Mouse (Mus musculus): ENCODE results near the gene Caly.

The Caly gene

GRCm38 (mm10) chr7:140037171-140037555, 45.2 kb downstream of the Caly start:
- peak; percentile 9 for DNase-seq (ENCODE audit: low read depth, low spot score)

GRCm38 (mm10) chr7:140036281-140037170, 45.8 kb downstream of the Caly start, which contains the start of the genes Zfp511 and Tubgcp2:
TSS of gene Zfp511 (plus strand) at chr7:140036391.
TSS of gene Tubgcp2 (minus strand) at chr7:140036669.
- DNase-seq (ENCODE audit: low read depth, low spot score), result peak; percentile 98

DNA sequence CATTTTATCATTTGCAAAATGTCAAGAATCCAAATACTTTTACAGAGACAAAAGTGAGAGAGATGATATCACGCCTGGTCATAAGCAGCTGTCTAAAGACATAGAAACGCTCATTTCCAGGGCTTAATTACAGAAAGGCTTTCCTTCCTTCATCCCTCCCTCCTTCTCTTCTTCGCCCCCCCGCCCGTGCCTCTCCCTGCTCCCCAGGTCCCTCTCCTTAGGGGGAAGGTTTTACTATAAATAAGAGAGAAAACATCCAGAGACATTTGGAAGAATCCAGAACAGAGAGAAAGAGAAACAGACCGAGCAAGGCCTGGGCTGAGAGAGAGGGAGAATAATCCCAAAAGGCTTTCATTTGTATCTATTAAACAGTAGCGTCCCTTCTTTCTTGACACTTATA, 46.9 kb downstream of the Caly start:
- DNase-seq (ENCODE audit: low read depth, low spot score), result no peak

- no peak for DNase-seq (ENCODE audit: low read depth, low spot score)
Observed at GRCm38 (mm10) chr7:140033386-140033785, 49.0 kb downstream of the Caly start.

DNA sequence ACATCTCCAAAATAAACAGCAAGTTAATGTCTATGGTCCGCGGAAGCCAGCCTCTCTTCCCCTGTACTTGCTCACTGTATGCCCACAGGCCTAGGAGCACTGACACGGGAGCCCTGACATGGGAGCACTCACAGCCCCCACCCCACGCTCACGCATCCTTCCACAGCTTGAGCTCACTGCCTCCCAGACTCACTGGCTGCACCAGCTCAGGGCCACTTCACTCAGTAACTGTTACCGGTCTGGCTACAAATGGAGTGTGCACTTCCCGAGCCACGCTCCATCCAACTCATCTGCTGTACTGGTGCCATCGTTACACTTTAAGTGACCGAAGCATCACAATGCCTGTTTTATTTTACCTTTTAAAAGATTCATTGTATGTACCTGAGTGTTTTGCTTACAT, 50.0 kb downstream of the Caly start:
- DNase-seq (ENCODE audit: low read depth, low spot score), result no peak

GRCm38 (mm10) chr7:140031771-140032170, 50.6 kb downstream of the Caly start:
- no peak for DNase-seq (ENCODE audit: low read depth, low spot score)

Measured in brain, adult 2 months (tissue).